Mouse (Mus musculus): ENCODE results near the gene Dus4l.
"Not testable (repeated sequence)": the region's sequence is repeated elsewhere in the genome, so short reads cannot be mapped to it uniquely, and the experiment has no call there.

Gene Dus4l

GRCm38 (mm10) chr12:31654197-31654964, at the start of gene Dus4l, which contains the start of gene Cog5:
Gene Dus4l (minus strand): TSS chr12:31654826.
Gene Cog5 (plus strand): TSS chr12:31654869.
- DNase-seq (ENCODE audit: extremely low spot score) = peak; percentile 99

- no peak for DNase-seq (ENCODE audit: extremely low spot score)
These were observed 49.3 kb upstream of the Dus4l start for GRCm38 (mm10) chr12:31703904-31704303.

DNA sequence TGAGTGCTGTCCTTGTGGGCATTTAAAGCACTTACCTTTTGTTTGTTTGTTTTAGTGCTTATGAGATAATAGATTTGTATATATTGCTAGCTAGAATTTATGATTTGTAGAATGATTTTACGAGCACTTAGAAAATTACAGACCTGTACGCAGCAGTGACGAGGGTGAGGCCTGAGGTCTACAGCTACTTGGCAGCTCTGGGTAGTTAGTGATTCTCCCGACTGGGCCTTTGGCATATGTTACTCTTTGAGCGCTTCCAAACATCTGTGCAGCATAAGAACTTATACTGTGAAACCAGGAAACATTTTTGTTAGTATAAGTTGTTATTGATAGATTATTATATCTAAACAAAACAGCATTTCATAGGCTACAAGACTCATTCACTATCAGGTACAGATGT, 46.8 kb upstream of the Dus4l start:
- no peak for DNase-seq (ENCODE audit: extremely low spot score)

GRCm38 (mm10) chr12:31700623-31701347, 46.2 kb upstream of the Dus4l start:
- no peak for DNase-seq (ENCODE audit: extremely low spot score)

DNA sequence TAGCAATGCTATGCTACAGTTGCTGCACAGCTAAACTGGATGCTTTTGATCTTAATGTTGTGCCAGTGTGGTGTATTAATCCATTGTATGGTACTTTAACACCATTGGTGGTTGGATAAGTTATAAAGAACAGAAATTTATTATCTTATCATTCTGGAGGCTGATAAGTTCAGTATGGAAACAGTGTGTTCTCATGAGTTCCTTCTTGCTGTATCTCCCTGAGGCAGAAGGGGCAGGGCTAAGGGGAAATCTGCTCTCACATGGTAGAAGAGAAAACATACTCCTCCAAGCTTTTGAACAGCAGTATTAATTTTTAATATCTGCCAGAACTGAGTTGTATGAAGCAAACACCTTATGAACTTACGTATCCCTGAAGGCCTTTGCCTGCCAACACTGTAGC, 38.7 kb upstream of the Dus4l start:
- DNase-seq (ENCODE audit: extremely low spot score) = no peak

DNA sequence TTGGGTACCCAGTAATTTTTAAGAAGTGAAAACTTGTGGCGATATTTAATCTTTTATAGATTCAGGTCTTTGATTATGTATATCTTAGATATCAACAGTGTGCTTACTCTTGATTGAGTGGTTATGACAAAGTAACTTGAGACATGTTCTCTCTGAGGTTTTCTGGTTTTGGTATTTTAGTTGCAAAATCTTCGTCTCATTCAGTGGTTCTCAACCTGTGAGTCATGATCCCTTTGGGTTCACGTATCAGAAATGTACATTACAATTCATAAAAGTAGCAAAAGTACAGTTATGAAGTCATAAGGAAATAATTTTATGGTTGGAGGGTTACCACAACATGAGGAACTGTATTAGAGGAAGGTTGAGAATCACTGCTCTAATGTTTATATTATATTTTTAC, 32.1 kb upstream of the Dus4l start:
- DNase-seq (ENCODE audit: extremely low spot score) = no peak

GRCm38 (mm10) chr12:31667187-31667586, 12.6 kb upstream of the Dus4l start:
- DNase-seq (ENCODE audit: extremely low spot score) = no peak

DNA sequence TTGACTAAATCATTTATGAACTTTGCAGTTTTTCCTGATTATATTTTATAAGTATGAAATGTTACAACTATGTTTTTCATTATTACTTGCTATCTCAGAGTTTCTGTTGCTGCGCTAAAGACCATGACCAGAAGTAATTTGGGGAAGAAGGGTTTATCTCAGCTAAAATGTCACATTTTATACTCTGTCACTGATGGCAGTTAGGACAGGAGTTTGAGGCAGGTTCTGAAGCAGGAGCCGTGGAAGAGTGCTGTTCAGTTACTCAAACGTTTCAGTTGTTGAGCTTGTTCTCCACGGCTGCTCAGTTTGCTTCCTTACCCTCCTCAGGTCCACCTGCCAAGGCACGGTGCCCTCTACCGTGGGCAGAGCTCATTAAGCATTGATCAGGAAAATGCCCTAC, 11.4 kb upstream of the Dus4l start:
- no peak for DNase-seq (ENCODE audit: extremely low spot score)

DNA sequence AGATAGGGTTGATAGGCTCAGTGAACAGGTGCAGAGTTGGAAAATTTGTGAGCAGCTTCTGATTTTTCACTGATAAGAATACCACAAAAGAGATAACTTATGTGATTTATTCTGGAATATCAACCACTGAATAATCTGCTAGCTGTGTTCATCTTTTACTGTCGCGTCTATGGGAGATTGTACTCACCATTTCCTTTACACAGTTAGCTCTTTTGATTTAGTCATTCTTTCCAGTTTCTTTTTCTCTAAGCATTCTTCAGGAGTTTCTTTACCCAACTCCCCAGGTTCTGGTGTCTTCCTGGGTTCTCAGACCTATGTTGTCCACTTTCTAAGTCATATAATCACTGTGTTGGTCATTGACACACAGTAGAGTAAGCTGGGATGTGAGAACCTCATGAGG, 2.2 kb upstream of the Dus4l start:
- DNase-seq (ENCODE audit: extremely low spot score) = no peak

GRCm38 (mm10) chr12:31654965-31655477, 395 bp upstream of the Dus4l start:
- DNase-seq (ENCODE audit: extremely low spot score) = no peak

DNA sequence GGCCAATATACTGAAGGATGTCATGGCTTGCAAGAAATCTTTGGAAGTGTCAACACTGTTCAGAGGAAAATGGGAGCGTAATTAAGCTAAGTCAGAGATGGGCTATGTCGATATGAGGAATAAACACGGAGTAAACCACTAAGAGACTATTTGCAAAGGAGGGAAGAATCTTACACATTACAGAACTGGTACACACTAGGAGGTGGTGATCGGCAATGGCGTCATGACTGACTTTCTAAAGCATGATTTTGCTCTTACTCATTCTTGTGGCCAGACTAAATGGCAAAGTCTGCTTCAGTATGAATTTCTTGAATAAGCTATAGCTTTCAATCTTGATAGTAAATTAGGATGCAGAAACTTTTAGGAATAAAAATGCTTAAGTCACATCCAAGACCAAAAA, 1.0 kb downstream of the Dus4l start:
- DNase-seq (ENCODE audit: extremely low spot score) = no peak

GRCm38 (mm10) chr12:31635240-31635607, 19.4 kb downstream of the Dus4l start:
- no peak for DNase-seq (ENCODE audit: extremely low spot score)

DNA sequence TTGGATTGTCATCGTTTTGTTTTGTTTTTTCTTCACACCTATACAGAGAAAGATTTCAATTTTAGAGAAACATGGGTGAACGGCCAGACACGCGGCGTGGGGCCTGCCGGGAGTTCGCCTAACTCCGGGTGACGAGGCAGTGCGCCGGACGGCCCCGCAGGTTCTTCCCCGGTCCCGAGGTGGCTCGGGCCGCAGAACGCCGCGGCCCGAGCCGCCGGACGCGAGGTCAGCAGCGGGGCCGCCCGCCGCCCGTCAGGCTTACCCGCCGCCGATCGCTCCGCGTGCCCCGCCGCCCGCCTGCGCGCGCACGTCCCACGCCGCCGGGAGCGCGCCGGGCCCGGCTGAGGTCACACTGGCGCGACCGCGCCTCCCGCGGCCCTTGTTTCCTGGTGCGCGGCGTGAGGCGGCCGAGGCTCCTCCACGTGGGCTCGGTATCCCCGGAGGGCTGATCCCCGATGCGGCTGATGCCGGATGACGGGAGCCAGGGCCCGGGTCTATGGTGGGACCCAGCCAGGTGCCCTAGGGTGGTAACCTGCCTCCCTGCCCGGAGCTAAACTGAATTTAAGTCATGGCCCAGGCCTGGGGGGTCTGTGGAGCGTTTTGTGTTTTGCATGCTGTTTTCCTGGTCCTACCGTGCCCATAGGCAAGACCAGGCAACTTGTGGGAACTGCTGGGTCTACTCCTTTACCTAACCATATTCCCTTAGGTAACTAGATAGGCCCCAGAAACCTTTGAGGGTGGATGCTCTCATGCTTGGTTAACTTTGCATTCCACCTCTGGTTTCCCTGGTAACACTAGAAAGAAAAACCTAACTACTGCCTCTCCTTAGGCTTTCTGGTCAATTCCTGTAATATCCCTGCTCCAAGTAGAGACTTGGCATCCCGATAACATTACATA, 20.0 kb downstream of the Dus4l start, which contains the start of gene Bcap29:
TSS of gene Bcap29 (minus strand) at position 316 of the 897 bp plus-strand sequence.
- DNase-seq (ENCODE audit: extremely low spot score) = peak; percentile 77

GRCm38 (mm10) chr12:31633970-31634342, 20.7 kb downstream of the Dus4l start:
- no peak for DNase-seq (ENCODE audit: extremely low spot score)

DNA sequence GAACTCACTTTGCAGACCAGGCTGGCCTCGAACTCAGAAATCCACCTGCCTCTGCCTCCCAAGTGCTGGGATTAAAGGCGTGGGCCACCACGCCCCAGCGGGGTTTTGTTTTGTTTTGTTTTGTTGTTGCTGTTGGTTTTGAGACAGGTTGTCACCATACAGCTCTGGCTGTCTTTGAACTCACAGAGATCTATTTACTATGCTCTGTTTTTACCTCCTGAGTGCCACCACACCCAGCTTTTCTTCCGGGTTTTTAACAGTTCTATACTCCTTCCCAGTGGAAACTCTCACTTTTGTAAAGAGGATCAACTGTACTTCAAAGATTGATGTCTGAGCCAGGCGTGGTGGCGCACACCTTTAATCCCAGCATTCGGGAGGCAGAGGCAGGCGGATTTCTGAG, 26.2 kb downstream of the Dus4l start:
- DNase-seq (ENCODE audit: extremely low spot score) = not testable (repeated sequence)

DNA sequence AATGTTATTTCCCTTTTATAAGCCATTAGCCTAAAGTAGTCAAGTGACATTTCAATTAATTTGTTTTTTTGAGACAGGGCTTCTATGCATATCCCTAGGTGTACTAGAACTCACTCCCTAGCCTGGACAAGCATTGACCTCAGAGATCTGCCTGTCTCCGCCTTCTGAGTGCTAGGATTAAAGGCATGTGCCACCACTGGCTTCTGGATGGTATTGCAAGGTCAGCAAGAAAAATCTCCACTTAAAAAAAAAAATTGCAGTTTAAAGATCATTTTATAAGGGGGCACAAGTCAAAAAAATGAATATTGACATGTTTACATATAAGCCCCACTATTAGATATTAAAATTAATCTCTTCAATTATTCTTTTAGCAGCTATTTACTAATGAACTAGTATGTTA, 29.6 kb downstream of the Dus4l start:
- no peak for DNase-seq (ENCODE audit: extremely low spot score)

- DNase-seq (ENCODE audit: extremely low spot score) = no peak
These were observed 34.5 kb downstream of the Dus4l start for GRCm38 (mm10) chr12:31620106-31620505.

DNA sequence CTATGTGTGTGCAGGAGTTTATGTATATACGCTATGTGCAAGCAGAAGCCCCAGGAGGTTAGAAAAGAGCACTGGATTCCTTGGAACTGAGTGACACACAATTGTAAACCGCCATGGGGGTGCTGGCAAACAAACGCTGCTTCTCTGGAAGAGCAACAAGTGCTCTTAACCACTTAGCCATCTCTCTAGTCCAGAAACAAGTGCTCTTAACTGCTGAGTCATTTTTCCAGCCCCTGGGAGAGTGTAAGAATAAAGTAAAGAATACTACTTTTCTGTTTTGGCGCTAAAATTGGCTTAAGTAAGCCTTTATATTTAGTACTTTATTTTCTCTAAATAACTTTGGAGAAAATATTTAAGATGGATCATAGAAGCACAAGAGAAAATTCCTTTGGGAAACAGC, 41.3 kb downstream of the Dus4l start:
- DNase-seq (ENCODE audit: extremely low spot score) = no peak

DNA sequence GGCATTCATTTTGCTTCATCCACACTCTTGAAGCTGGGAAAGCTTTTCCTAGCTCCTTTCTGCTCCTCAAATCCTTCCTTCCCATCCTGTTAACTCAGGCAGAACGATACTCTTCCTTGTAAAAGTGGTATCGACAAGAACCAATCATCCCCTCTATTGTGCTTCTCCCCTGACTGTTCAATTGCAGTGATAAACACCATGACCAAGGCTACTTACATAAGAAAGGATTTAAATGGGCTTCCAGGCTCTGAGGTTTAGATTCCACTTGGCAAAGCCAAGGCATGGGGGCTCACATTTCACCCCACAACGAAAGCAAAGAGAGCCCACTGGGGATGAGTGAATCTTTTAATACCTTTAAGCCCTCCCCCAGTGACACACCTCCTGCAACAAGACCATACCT, 46.5 kb downstream of the Dus4l start:
- DNase-seq (ENCODE audit: extremely low spot score) = no peak

DNA sequence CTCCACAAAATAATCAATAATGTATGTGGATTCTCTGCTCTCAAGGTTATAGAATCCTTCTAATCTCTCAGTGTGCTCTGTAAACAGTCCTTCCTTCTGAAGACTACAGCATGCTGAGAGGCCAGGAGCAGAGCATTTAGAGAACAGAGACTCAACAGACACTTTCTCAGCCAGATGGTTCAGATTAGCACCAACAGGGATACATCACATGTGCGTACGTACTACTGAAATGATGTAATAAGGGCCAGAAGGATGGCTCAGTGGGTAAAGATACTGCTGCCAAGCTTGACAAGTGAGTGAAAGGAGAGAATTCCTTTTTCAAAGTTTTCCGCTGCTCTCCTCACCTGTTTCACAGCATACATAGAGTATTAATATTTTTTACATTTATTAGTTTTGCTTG, 49.7 kb downstream of the Dus4l start:
- DNase-seq (ENCODE audit: extremely low spot score) = peak; percentile 3

DNA sequence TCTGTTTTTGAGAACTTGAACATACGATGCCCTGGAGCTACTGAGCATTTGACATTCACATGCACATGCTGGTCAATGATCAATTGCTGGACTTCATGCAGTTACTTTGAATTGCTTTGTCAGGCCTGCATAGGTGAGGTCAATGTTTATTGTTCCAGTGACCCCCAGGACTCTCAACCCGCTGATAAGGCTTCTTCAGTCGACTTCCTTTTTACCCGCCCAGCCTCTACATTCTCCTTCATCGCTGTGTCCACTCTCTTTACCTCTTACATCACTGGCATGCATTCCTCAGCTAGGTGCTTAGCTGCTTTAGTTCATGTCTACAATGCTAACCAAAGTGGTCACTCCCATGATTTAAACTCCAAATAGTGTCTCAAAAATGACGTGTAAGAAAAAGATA, 51.0 kb downstream of the Dus4l start:
- no peak for DNase-seq (ENCODE audit: extremely low spot score)

GRCm38 (mm10) chr12:31594296-31594695, 60.3 kb downstream of the Dus4l start:
- no peak for DNase-seq (ENCODE audit: extremely low spot score)
